Mouse (Mus musculus) heart, postnatal 14 days (tissue): ENCODE results near the gene Tmem98. TPM values are rescaled to one million over a fixed set of nuclear protein-coding genes. Genes with fewer than 3 reads are reported as not detected.
A peak's percentile ranks its signal among the peaks of the same experiment; 100 is the strongest.

ENCODE experiments used
- DNase-seq, 2 experiments: peaks; one replicate each; pipeline ENCODE4 v3.0.0; 2021 to 2022
- intact Hi-C: fragments of 180-260 bp; cut with DNase I; formaldehyde crosslinking; loops from one replicate; pipeline ENCODE4 v1.15.1; 2025
- total RNA-seq, 2 experiments: library from RNA; stranded (reverse); gene quantifications; 2 replicates each; pipeline ENCODE4 v1.2.3; 2021

Tmem98 gene
- total RNA-seq, 2 experiments from 2014 or later = 17.7 to 18.6 TPM

DNA sequence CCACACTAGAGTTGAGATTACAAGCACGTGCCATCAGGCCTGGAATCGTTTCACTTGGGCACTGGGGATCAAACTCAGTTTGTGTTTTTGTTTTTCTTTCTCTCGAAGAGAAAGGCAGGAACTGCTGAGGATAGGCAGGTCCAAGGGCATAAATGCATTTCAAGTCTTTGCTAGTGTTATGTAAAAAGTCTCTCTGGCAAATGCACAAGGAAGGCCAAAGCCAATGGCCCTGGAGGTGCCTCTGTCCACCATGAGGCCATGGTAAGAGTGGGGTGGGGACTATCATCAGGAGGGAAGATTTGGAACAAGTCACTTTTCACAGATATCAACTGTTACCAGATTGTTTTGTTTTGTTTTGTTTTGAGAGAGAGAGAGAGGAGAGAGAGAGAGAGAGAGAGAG is 36.1 kb downstream of the Tmem98 start:
- intact Hi-C loops = no loop called here
- DNase-seq = no peak

GRCm38 (mm10) chr11:80848131-80848530 is 38.2 kb downstream of the Tmem98 start:
- intact Hi-C loops = loop anchor here (2.0 kb wide), 1 partner anchor 25 kb away; no protein-coding TSS in a partner anchor
- DNase-seq = no peak

- peak; percentile 11 to 36 for DNase-seq
- intact Hi-C loops = loop anchor here (2.0 kb wide), 1 partner anchor 155 kb away; no protein-coding TSS in a partner anchor
Observed at GRCm38 (mm10) chr11:80851859-80852258, 41.9 kb downstream of the Tmem98 start.

DNA sequence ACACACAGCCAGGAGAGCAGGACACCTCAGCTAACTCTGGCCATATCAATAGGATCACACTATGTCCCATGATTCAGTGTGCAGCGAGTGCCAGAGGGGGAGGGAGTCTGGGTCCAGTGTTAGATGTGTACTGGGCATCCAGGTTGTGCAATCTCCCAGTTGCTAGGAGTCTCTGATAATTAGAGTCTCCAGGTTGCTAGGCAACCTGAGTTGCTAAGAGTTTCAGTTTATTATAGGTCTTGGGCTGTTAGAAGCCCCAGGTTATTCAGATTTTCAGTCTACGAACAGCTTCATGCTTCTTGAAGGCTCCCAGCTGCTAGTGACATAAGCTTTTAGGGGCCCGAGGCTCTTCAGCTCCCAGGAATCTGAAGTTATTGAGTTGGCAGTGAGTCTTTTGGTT is 43.0 kb downstream of the Tmem98 start:
- intact Hi-C loops = no loop called here

DNA sequence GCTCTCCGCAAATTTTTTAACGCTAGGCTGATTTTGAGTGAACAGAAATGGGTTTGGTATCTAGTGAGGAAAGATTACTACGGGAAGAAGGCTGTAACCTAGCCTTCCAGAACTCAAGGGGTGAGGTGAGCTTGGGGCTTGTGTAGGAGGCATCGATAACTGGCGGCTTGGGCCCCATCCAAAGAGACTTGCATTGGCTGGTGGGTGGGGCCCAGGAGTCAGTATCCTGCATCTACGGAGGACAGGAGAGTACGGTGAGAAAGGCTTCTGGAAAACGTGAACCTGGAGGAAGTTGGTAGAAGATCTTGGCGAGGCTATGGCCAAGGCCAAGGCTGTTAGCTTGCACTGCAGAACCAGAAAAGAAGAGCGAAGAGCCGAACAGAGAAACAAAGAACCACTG is 44.5 kb downstream of the Tmem98 start:
- DNase-seq = no peak
- intact Hi-C loops = no loop called here

More for the DNA sequence above, 43.0 kb downstream of the Tmem98 start:
- DNase-seq = no peak

DNA sequence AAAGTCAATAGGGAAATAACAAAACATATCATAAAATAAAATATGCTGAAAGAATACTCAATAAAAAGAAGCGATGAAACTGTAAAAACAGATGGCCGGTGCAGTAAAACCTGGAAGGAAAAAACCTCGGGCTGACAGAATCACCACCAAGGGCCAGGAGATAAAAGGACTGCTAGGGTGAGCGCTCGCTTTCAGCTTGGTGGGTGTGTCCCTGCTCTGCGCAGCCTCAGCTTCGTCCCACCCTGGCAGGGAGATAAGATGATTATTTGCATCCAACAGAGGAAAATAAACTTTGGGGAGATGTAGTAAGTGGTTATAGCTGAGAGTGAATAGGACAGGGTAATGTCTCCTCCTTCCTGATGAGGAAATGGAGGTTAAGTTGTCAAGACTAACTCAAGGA is 44.9 kb downstream of the Tmem98 start:
- intact Hi-C loops = no loop called here
- no peak for DNase-seq

- intact Hi-C loops = no loop called here
- no peak for DNase-seq
Observed at GRCm38 (mm10) chr11:80856827-80857226, 46.9 kb downstream of the Tmem98 start.

DNA sequence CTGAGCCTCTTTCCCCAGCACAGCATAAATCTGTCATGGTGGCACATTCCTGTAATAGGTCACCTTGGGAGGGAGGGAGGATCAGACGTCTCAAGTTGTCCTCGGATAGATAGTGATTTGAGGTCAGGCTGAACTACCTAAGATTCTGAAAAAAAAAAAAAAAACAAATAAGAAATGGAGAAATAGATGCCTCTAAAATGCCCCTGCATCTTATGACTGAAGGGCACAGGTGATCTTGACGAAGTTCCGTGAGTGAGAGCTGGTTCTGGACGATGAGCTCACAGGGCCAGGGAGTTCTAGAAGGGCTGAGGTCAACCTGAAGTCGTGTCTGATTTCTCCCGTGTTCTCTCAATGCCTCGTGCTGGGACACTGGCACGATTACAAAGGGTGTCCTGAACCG is 48.1 kb downstream of the Tmem98 start, which contains the start of gene Spaca3:
TSS of gene Spaca3 (plus strand) at position 301 of the 400 bp plus-strand sequence.
- intact Hi-C loops = no loop called here
- DNase-seq = no peak

- no peak for DNase-seq
- intact Hi-C loops = no loop called here
Observed at GRCm38 (mm10) chr11:80862941-80863340, 53.0 kb downstream of the Tmem98 start.

GRCm38 (mm10) chr11:80868039-80868438 is 58.1 kb downstream of the Tmem98 start:
- intact Hi-C loops = no loop called here
- no peak for DNase-seq

Other genes starting within 250 kb of the Tmem98 start
- gene Myo1d, start 30.1 kb upstream of the Tmem98 start, total RNA-seq = 10 to 100 TPM; 13.0 to 14.6 TPM
- gene Spaca3, start 48.2 kb downstream of the Tmem98 start, total RNA-seq = not detected